Mouse (Mus musculus) lung, postnatal 10 days (tissue): ENCODE measurements around the gene Pard3b.

Experiments used
- DNase-seq: peaks from one replicate; pipeline ENCODE4 v3.0.0; 2021

Pard3b gene

GRCm38 (mm10) chr1:61756771-61757170 is 118.1 kb downstream of the Pard3b start:
- no peak for DNase-seq

- peak; percentile 86 for DNase-seq
These were observed 132.6 kb downstream of the Pard3b start for GRCm38 (mm10) chr1:61771213-61771612.

- DNase-seq, result no peak
These were observed 140.1 kb downstream of the Pard3b start for GRCm38 (mm10) chr1:61778731-61779130.

GRCm38 (mm10) chr1:61779906-61780305 is 141.3 kb downstream of the Pard3b start:
- peak; percentile 86 for DNase-seq

- DNase-seq, result no peak
These were observed 157.7 kb downstream of the Pard3b start for GRCm38 (mm10) chr1:61796296-61796695.

GRCm38 (mm10) chr1:61820213-61820612 is 181.6 kb downstream of the Pard3b start:
- no peak for DNase-seq

GRCm38 (mm10) chr1:61825560-61826191 is 187.1 kb downstream of the Pard3b start:
- DNase-seq, result no peak

GRCm38 (mm10) chr1:61837006-61837544 is 198.5 kb downstream of the Pard3b start:
- DNase-seq, result no peak

- no peak for DNase-seq
These were observed 208.0 kb downstream of the Pard3b start for GRCm38 (mm10) chr1:61846606-61847005.

- DNase-seq, result no peak
These were observed 210.5 kb downstream of the Pard3b start for GRCm38 (mm10) chr1:61849029-61849714.

- no peak for DNase-seq
These were observed 211.8 kb downstream of the Pard3b start for GRCm38 (mm10) chr1:61850471-61850870.

- no peak for DNase-seq
These were observed 212.6 kb downstream of the Pard3b start for GRCm38 (mm10) chr1:61851176-61851575.

GRCm38 (mm10) chr1:61867286-61868082 is 228.9 kb downstream of the Pard3b start:
- no peak for DNase-seq

- DNase-seq, result no peak
These were observed 236.3 kb downstream of the Pard3b start for GRCm38 (mm10) chr1:61874875-61875274.

GRCm38 (mm10) chr1:61879706-61880470 is 241.3 kb downstream of the Pard3b start:
- DNase-seq, result no peak

GRCm38 (mm10) chr1:61896048-61896447 is 257.4 kb downstream of the Pard3b start:
- DNase-seq, result no peak

- DNase-seq, result no peak
These were observed 264.8 kb downstream of the Pard3b start for GRCm38 (mm10) chr1:61903271-61904007.

GRCm38 (mm10) chr1:61904036-61904435 is 265.4 kb downstream of the Pard3b start:
- DNase-seq, result peak; percentile 62

- no peak for DNase-seq
These were observed 274.3 kb downstream of the Pard3b start for GRCm38 (mm10) chr1:61912931-61913330.

GRCm38 (mm10) chr1:61924958-61925357 is 286.3 kb downstream of the Pard3b start:
- DNase-seq, result peak; percentile 24

- no peak for DNase-seq
These were observed 286.9 kb downstream of the Pard3b start for GRCm38 (mm10) chr1:61925541-61925940.
